Mouse (Mus musculus): ENCODE results near the gene Itga5. TPM values are rescaled to one million over a fixed set of nuclear protein-coding genes. Genes with fewer than 3 reads are reported as not detected.

The Itga5 gene
- polyA plus RNA-seq, 2 experiments from 2014 or later: 1.9 to 3.8 TPM

DNA sequence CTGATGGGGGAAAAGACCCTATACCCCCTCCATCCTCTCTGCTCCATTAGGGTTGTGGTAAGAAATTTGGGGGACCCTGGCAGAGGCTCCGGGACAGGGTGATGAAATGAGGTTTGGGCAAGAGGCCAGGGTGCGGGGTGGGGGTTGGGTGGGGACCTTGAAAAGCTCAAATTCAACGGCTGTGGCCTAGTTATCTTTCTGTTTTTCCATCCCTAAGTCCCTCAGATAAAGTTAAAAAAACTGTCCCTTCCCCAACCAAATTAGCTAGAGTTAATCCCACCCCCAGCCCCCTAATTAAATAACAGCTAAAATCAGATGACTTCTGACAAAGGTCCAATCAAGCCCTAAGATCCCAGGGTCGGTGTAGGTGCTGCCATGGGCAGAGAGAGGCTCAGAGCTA is 1.8 kb downstream of the Itga5 start:
- ATAC-seq: no peak

DNA sequence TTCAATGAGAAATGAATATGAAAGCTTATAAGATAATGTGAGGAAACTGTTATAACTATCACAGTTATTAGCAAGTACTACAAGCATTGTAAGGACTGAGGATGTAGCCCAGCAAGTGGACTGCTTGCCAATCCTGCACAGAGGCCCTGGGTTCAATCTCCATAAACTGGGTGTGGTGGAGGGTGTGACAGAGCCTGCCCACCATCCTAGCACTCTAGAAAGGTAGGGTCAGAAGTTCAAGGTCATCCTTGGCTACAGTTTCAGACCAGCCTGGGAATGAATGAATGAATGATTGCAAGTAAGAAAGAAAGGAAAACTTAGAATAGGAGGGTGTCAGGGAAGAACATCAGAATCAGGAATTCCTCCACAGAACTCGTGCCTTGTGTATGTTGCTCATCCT is 2.8 kb downstream of the Itga5 start:
- no peak for ATAC-seq

DNA sequence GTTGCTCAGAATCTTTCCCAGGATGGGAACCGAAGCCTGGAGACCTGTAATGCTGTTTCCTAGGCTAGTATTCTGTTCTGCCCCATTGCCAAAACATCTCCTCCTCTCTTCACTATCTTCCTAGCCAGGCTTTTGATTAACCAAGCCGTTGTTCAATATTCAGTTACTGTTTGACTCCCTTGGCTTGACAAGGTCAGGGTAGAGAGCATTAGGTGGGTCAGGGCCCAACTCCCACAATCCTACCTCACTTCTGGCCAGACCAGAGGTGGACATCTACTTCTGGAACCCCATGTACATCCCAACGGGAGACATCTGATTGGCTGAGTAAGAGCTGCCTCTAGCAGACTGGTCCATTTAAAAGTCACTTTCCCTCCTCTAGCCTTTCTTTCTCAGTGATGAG is 3.6 kb downstream of the Itga5 start:
- no peak for ATAC-seq

DNA sequence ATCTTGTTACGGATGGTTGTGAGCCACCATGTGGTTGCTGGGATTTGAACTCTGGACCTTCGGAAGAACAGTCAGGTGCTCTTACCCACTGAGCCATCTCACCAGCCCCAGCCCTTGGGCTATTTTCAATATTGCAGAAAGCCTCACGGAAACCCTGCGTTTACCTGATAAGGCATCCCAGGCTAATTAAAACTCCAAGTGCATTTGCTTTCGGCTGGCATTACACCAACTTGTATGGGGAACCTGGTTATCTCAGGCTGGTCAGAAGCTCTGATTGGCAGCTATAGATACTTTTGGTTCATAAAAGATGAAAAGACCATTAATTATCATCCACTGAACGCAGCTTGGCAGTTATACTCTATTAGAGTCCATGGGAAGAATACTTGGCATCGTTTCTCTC is 4.2 kb downstream of the Itga5 start:
- ATAC-seq: no peak

DNA sequence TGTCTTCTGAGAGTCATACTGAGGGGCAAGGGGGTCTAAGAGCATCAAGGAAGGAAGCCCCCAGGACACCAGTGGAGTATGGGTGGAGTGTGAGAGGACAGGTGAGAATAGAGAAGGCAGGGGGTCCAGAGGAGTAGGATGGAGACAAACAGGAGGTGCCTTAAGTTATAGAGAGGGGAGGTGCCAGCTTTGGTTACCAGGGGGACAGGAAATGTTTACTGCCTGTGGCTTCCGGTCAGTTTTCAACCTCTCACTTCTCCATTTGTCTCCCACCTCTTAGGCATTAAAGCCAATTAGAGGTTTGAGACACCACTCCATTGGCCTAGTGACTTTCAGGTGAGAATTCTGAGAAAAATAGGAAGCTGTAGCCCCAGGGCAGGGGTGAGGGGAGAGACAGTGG is 5.3 kb downstream of the Itga5 start:
- ATAC-seq: no peak

DNA sequence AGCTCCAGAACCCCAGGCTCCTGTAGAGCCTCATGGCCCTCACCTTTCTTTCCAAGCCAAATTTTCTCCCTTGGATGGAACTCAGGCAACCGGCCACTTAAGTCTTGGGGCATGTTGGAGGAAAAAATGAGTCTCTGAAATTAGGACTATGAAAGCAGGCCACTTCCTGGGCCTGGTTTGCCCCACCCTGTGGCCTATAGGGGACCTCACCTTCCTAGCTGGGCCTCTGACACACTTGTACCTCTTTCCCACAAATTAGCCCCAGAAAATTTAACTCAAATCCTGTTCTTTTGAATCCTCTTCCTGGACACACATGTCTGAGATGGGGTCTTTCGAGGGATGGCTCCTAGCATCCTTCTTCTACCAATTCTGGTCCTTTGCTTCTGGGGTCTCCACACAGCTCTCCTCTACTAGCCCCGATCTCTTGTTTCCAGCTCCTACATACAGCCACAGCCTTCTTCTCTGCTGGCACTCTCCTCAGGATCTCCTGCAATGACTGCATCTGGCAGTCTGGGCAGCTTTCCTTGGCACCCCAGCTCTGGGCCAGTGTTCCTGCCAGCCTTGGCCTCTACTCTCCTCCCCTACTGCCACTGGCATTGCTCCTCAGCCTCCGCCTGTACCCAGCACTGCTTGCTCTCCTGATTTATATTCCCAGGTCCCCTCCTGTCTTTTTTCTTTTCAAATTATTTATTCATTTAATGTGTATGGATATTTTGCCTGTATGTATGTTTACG is 6.5 kb downstream of the Itga5 start:
- no peak for ATAC-seq

DNA sequence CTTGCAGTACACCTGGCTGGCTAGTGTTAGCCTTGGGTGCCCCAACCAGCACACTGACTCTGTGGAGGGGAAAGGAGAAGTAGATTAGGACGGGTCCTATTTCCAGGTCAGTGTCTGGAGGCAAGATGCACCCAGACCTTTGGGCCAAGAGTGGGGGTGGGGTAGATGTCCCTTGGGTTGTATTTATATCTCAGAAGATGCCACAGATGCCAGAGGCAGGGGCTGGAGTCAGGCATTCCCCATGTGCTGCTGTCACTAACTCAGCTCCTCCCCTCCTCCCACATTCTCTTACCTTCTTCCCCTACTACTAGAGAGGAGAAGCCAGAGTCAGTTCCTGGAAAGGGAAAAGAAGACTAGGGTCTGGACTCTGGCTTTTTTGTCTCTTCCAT is 7.4 kb downstream of the Itga5 start:
- no peak for ATAC-seq

DNA sequence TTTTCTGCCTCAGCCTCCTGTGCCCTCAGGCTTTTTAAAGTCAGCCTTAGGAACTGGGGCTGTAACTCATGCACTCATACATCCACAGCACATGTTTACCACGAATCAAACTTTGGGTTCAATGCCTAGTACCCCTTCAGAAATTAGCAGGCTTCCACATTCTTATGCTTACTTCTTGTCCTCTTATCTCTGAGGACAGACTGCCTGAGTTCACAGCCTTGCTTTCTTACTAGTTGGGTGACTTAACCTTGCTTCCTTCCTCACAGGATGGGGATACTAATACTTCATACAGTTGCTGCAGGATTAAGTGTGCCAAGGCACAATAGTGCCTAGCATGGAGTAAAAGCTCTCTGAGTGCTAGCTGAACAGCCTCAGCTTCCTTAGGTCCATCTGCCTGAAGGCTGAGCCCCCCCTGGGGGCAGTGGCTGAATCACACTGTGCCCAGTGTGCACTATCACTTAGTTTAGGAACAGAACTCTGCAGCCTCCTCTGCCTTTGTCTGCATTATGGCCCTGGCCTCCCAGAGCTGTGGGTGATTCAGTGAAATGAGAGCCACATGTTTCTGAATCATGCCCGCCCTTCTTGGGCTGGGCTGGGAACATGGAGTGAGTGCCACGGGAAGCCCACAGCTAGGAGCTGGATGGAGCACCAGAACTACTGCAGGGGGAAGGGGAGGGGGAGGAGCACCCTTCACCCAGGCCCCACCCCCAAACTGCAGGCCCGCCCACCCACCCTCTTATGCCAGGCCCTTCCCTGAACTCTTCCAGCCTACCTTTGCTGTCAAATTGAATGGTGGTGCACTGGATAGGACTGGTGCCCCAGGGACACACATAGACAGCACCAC is 8.1 kb downstream of the Itga5 start:
- ATAC-seq: no peak

DNA sequence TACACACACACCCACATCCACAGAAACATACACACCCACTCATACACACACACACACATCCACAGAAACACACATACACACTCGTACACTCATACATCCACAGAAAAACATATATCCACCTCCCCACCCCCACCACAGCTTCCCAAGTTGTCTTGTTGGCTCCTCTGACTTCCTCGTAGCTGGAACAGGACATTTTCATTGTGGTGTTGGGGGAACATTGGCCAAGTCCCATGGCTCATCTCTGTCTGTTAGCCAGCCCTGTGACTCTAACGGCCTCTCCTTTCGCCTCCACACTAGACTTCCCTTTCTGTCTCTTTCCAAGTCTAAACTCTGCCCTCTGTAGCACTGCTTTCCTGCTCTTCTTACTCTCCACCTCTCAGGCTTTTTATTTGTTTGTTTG is 8.7 kb downstream of the Itga5 start:
- no peak for ATAC-seq

DNA sequence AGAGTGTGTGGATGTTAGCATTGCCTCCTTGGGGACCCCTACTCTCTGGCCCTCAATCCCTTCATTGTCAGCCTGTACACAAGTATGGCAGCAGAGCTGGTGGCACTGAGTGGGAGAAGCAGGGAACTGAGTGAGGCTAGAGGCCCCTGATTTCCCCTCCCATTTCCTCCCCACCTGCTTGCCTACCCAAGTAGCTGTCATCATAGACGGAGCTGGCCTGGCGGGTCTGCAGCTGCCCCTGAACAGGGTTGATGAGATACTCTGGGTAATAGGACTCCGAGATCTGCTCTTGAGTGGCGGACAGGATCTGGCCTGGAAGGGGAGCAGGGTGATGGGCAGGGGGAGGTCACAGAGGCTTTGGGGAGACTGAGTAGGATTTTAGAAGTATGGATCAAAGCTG is 10.4 kb downstream of the Itga5 start:
- ATAC-seq: no peak

DNA sequence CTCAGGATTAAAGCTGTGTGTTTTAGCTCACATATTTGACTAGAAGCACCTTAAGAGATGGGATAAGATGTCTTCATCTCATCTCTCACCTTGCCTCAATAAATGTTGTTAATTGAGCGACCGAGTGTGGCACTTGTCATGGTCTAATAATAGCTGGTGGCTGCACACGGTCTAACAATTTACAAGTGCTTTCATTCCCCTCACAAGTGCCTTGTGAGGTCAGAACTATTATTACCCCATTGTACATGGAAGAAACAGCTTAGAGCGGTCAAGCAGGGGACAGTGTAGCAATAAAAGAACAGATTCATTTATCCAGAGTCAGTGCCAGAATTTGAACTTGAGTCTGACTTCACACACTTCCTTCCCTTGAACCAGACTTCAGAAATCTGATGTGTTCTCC is 11.1 kb downstream of the Itga5 start:
- no peak for ATAC-seq

DNA sequence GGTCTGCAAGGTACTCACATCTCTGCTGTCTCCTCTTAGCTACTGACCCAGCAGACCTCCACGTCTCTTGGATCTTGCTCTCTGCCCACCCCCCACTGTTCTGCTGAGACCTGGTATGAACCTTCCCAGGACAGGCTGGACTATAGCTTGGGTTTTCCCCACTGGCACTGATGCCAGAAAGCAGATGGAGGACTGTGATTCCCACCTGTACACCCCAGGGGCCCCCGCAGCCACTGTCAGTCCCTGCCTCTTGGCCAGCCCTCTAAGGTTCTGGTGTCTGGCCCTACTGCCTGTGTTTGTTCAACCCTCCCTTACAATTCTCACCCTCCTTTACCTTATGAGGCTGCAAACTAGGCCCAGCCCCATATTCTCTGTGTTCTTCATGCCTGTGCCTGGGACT is 11.9 kb downstream of the Itga5 start:
- ATAC-seq: no peak

DNA sequence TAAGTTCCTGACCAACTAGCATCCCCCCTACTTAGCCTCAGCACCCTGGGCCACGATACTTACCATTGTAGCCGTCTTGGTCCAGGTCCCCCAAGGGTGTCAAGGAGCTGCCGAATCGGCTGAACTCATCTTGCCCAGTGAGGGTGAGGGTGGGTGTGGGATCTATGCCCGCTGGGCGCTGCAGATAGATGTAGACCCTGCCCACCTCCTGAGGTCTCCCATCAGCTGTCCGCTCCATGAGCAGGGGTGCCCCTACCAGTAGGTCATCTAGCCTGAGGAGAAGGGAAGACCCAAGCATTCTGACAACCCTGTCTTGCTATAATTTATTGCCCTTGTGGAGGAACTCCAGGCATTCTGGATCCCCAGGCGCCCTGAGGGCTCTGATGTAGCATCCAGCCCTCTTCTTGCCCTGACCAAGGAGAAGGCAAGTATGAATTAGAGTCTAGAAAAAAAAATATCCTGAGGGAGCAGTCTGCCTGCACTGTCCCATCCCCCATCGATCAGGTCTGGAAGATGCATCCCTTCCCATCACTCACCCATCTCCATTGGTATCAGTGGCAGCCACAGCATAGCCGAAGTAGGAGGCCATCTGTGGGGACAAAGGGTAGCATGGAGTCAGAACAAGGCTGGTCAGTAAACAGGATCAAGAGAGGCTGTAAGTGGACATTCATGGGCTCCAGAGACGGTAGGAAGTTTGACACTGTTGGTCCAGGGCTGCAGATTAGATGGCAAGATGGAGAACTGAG is 12.9 kb downstream of the Itga5 start:
- no peak for ATAC-seq

DNA sequence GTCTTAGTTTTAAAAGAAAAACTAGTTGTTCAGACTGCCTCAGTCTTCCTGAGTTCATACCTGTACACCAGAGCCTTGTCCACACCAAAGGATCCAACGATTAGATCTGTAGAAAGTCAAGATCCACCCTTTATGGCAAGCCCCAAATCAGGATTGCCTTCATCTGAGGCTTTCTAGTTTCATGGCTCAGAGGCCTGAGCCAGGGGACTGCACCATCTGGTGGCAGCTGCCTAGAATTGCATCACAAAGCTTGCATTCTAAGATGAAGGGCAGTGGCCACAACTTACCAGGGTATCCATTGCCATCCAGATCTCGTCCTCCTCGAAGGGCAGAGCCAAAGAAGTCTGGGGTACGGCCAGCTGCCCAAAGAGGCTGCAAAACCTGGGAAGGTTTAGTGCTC is 13.7 kb downstream of the Itga5 start:
- peak; percentile 74 for ATAC-seq

DNA sequence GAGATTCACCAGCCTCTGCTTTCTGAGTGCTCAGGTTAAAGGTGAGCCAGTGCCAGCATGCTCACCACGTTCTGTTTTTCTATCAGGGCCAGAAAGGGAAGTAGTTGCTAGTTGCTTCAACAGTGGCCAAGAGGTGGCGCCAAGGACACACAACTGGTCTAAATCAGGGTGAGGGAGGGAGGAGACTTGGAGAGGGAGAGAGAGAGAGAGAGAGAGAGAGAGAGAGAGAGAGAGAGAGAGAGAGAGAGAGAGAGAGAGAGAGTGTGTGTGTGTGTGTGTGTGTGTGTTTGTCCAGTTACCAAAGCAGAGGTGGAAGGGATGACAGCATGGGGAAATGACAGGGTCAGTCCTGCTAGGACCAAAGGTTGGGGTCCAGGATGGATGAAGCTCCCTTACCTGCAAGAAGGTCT is 19.3 kb downstream of the Itga5 start:
- ATAC-seq: peak; percentile 49

DNA sequence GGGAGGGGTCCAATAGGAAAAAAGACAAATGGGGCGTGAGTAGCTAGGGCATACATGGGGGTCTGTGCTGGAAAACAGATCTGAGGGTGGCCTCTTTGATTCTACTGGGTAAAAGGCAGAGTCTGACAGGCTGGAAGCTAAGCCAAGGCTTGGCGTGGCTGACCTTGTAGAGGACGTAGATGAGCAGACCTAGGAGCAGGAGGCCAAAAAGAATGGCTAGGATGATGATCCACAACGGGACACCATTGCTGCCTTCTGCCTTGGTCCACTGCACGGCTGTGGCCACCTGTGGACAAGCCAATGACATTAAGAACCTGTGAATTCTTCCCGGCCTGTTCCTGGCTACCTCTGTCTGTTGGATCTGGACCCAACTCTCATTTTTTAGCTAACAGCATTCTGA is 20.8 kb downstream of the Itga5 start:
- no peak for ATAC-seq

DNA sequence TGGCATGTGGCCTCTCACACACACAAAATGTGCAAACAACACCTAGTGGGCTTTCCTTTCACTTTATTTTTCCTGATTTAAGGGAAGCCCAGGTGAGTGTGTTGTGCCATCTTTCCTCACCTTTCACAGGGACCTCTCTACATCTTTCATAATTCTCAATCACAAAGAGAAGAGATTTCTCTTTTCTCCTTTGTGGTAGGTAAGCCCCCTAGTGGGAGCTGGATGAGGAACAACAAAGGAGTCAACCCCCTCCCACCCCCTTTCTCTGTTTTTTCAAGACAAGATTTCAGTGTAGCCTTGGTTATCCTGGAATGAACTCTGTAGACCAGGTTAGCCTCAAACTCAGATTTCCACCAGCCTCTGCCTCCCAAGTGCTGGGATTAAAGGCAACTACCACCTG is 23.0 kb downstream of the Itga5 start:
- ATAC-seq: no peak

DNA sequence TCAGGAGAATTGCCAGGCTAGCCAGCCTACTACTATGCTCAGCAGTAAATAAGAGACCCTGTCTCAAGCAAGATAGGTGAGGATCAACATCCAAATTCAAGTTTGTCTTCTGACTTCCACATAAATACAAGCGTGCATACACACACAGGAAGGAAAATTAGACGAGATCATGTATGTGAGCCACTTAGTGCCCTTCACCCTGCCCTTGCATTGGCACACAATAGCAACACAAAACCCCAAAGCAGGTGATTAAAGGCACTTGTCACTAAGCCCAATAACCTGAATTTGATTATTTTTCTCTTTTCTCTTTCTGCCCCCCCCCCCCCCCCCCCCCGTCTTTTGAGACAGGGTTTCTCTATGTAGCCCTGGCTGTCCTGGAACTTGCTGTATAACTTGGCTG is 23.6 kb downstream of the Itga5 start:
- ATAC-seq: no peak

DNA sequence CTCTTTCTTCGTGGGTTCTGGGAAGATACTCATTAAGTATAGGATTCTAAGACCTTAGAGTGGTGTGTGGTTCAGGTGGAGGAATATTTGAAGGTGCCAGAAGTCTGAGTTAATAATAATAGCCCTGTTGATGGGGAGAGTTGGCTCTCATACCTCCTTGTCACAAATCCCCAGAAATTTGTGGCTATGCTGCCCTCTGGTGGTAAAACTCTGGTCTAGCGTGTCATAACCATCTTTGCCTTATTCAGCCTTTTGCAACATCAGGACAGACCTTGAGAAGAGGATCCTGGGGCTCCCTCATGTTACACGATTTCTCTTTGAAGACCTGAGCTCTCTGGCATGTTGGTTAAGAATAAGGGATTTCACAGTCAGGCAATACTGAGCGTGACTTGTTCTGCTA is 24.1 kb downstream of the Itga5 start:
- peak; percentile 59 for ATAC-seq

DNA sequence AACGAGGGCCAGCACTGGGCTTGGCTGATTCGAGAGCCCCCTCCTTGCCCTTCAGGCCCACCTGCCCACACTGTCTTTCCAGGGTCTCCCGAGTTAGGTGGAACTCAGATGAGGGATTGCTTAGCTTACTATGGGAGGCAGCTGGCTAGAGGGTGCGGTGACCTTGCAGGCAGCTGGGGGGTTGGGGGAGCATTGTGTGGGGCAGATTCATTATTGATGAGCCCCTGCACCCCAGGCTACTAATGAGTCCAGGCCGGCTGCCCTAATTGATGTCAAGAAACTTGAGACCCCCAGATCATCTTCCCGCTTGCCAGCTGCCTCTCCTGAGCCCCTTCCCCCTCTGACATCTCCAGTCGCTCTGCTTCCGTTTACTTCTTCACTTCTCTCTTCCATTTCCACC is 25.0 kb downstream of the Itga5 start:
- no peak for ATAC-seq

DNA sequence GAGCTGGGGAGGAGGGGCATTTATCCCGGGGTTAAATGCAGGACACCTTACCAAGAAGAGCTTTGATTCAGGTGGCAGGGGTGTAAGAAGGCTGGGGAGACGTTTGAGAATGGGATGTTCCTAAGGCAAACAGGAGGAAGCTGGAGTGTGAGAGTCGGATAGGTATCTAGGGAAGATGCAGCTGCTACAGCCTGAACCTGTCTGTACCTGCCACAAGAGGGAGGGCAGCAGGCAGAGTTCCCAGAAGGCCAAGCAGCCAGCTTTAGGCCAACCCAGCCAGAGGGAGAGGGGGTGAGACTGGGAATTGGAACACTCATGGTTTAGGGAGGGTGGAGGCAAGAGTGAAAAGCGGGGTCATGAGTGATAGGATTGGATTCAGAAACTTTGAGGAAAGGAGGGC is 25.8 kb downstream of the Itga5 start:
- no peak for ATAC-seq

DNA sequence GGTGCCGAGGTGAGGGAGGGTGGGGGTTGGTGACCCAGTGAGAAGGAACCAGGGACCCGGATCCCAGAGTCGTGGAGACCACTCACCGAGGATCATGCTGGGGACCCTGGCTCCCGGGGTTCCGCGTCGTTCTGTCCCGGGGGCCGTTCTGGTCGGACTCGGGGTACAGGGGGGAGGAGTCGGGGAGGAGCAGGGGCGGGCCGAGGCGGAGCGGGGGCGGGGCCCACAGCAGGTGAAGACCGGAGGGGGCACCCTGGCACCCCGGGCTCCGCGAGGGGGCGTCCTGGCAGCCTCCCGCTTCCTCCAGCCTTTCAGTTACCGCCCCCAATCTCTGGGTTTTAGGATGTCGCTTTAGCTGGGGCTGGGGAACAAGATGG is 26.6 kb downstream of the Itga5 start, which contains the start of gene Zfp385a:
TSS of gene Zfp385a (minus strand) at position 133 of the 377 bp plus-strand sequence.
- ATAC-seq: peak; percentile 65

DNA sequence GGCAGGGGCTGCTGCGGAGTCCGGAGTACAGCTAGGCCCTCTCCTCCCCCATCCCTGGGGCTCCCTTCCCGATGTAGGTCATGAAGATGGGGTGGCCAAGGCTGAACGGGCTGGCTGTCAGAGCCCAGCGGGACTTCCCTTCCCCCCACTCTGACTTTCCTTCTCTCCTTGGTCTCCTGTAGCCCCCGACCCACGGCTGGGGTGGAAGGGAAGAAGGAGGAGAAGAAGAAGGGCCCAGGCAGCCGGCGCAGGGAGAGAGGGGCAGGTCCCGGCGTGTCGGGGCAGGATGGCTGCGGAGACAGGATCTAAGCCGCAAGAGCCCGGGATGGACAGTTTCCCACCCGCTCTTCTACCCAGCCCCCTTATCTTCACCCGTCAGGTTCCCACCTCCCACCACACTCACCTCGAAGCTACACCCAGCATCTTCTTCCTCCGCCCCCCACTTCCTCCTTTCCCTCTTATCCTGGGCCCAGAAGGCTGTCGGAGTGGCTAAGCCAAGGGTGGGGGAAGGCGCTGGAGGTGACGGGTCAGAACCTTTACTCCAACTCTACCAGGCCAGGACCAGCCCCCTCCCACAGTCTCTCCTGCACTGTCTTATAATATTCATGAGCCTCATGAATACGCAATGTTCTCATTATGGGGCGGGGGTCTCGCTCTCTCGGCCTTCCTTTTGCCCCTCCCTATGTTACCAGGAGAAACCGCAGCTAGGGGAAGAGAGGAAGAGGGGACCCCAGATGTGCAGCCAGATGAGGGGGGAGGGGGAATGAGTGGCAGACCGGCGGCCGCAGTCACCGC is 27.2 kb downstream of the Itga5 start:
- ATAC-seq: peak; percentile 14

Measured in CD4-positive, CD25-positive, alpha-beta regulatory T cell, adult 4 months (primary cell).